Mouse (Mus musculus) brain, embryonic 14.5 days (tissue): ENCODE measurements around the gene Wnt10b.

ENCODE experiments used
- CTCF ChIP-seq: fragments of 200-500 bp; IDR thresholded peaks from 2 replicates; pipeline ENCODE4 v1.5.1; 2012; ENCODE audit warnings: inconsistent platforms, mild to moderate bottlenecking, moderate library complexity, borderline replicate concordance; ENCODE audit not compliant: insufficient read depth, insufficient read length; ENCODE audit errors: extremely low read depth
- POLR2A ChIP-seq: fragments of 200-500 bp; IDR thresholded peaks from 2 replicates; pipeline ENCODE4 v1.6.1; 2012; ENCODE audit warnings: mild to moderate bottlenecking, inconsistent platforms, borderline replicate concordance; ENCODE audit not compliant: poor library complexity, insufficient read depth, insufficient read length, severe bottlenecking; ENCODE audit errors: extremely low read depth

DNA sequence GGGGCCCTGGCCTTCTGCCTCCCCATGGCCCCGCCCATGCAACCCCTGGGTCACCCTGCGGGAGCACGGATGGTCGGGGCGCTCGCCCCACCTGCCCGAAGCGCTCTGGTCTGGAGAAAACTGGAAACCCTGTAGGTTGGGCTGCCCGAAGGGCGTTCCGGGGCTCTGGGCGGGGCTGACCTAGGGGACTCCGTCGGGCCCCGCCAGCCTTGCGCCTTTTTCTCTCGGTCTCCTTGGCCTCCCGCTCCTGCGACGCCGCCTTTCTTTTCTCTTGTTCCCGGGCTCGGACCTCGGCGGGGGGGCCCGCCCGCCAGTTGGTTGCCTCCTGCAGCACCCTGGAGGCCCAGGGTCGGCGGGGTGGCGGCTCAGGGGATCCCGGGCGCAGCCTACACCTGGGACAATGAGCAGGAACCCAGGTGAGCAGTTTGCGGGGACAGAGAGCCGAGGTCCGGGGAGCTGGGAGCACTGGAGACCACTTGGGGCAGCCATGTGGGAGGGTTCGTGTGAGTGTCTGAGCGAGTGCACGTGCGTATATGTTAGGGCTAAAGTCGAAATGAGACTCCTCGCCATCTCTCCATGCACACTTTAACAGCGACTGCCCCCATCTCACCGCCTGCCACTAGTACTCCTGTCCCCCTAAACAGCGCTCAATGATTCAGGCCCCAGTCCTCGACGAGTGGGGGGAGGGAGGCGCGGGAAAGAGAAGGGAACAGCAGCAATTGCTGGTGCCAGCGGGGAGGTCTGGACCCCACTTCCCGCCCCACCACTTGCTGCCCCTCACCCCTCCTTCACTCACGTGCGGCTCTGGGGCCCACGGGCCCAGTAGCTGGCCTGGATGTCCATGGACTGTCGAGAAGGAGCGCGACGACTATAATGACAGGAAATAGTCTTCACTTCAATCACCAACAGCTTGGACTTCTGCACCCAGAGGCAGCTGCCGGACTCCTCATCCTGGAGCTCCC, 29.1 kb upstream of the Wnt10b start:
- TF ChIP-seq POLR2A (no peak), CTCF (no peak)
